Mouse (Mus musculus): ENCODE results near the gene Tmcc3.

Tmcc3 gene

DNA sequence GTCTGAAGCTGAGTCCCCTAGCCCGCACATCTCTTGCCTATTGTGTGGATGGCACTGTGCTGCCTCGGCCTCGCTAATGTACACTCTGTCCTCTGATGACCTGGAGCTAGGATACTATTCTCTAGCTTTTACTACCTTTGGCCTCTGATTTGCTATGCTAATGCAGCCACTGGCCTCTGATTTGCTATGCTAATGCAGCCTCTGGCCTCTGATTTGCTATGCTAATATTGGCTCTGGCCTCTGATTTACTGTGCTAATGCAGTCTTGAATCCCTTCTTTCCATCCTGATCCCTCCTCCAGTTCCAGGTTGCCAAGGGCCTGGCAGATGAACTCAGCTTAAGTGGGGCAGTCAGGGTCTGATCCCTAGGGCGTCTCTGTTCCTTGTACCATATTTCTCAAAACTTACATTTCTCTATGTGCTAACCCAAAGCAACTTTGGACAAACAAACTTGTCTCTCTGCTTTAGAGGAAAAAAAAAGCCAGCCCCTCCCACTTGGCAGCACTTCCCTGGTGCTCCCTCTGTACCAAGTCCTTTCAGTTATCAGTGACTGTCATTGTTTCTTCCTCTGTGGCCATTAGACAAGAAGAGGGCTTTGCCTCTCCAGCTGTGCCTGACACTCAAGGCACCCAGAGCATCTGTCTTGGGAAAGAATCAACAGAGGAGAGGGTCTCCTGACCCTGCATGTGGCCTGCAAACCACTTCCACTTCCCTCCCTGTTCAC is 237.9 kb downstream of the Tmcc3 start:
- ATAC-seq (ENCODE audit: low TSS enrichment) = peak; percentile 28

DNA sequence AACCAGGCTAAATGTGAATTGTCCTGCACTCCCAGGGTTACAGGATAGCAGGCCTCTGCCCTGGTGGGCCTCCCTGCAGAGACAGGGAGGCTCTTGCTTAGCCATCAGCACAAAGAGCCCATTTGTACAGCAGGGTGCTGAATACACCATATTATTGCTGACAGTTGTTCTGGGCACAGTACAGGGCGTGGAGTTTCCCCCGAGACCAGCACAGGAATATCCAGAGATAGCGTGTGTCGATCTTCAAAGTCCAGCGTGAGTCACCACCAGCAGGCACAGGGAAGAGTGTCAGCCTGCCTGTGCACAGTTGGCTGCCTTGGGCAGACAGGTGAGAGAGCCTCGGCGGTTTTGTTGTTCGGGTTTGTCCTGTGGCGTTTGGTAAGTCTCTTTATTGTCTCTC is 238.9 kb downstream of the Tmcc3 start:
- peak; percentile 38 for ATAC-seq (ENCODE audit: low TSS enrichment)

DNA sequence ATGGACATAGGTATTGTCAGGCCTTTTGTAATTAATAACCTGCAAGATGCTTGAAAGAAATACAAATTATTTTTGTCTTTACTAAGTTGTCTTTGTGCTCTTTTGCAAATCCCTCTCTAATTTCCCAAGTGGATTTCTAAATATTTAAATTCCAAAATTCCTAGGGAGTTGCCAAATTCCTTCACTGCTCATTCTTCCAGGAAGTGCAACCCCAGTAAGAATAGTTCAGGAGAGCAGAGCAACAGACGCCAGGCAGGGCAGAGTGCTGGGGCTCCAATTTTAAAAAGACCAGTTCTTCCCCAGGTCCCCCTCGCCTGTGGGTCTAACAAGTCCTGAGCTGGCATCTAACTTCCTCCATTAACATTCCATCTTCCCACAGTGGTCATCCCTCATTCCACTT is 239.3 kb downstream of the Tmcc3 start:
- no peak for ATAC-seq (ENCODE audit: low TSS enrichment)

DNA sequence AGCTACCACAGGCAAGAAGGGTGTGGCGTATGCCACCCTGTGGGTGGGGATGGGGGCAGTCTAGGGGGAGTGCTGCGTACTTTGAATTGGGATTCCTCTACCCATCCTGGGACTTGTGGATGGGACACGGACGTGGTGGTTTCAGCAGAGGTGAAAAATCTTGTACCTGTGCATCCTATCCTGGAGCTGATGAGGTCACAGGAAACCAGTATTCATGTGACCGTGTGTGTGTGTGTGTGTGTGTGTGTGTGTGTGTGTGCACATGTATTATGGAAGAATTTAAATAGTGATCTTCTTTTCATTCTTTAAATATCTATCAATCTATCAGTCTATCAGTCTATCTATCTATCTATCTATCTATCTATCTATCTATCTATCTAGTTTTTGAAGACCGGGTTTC is 239.8 kb downstream of the Tmcc3 start:
- ATAC-seq (ENCODE audit: low TSS enrichment) = no peak

DNA sequence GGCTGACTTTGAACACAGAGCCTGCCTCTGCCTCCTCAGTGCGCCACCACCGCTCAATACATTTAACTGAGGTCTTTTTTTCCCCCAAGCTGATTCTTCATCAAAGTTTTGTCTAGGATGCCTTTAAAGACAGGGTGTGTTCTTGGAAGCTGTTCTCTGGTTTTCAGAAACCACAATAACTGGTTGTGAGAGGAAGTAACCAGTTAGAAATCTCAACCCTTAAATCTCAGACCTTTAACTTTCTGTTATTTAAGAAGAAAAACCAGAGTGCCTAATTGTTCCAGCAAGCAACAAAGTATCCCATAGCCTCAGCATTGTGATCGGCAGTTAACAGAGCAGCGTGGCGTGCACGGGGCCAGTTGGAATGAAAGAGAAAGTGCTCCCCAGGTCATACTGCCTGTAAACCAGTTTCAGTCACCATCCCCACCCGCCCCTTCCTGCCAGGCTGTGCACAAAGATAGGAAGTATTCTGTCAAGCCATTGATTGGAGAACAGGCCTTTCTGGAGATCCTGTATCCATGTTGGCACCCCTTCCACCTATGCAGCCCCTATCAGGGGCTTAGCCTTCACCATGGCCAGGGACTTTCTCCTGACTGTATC is 240.3 kb downstream of the Tmcc3 start:
- no peak for ATAC-seq (ENCODE audit: low TSS enrichment)

DNA sequence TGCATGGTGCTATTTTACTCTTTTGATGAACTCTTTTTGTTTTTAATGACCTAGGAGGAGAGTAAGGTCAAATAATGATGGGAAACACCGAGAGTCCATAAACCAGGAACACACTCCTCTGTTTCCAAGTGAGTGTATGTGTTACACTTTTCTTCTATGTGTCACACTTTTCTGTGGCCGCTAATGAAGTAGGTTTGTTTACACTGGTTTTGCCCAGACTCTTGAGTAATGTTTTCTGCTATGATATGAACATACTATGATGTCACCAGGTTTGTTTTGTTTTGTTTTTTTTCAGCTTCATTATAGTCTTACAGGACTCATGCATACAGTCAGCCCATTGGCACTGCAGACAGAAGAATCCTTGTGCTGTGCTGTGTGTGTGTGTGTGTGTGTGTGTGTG is 243.6 kb downstream of the Tmcc3 start:
- ATAC-seq (ENCODE audit: low TSS enrichment) = no peak

DNA sequence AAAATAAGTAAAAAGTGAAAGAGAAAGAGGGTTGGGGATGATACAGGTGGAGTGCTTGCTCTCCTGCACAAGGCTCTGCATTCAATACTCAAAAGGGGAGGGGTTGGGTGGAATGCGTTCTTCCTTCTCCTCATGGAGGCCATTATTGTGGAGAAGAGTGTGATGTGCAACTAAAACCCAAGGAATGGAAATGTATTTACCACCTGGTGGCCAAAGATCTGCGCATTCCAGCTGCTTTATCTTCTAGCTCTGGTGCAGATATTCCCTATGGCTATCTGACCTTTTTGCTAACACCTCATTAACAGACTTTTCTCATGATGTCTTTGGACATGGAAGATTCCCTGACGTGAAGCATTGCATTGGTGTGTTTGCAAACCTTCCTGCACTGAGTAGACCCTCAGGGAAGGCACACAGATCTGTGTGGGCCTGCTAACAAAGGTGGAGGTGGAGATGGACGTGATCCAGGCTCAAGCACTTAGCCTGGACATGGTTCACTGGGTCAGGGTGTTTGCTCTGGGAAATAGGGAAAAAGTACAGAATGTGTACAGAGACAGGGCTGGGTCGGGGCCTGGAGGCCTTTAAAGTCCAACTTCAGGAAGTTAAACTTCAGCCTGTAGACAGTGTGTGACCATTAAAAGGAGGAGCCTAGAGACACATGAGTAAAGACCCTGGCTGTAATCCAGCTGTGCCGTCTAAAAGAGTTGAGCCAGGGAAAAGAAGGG is 245.8 kb downstream of the Tmcc3 start:
- no peak for ATAC-seq (ENCODE audit: low TSS enrichment)

DNA sequence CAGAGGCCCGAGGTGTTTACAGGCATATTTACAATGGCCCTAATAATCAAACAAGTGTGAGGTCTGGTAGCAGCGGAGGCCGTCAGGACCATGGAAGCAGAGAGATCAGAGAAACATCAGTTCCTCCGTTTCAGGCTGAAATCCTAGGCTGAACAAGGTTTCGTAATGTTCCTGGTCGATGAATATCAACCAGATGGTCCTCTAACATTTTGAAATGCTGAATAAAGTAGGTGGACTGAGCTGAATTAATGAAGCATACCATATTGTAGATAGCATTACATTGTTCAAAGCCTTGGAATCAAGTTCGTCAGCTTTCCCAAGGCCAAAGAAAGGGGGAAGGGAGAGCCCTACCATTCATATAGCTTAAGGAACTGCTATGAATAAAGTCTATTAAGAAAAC is 247.1 kb downstream of the Tmcc3 start:
- ATAC-seq (ENCODE audit: low TSS enrichment) = no peak

DNA sequence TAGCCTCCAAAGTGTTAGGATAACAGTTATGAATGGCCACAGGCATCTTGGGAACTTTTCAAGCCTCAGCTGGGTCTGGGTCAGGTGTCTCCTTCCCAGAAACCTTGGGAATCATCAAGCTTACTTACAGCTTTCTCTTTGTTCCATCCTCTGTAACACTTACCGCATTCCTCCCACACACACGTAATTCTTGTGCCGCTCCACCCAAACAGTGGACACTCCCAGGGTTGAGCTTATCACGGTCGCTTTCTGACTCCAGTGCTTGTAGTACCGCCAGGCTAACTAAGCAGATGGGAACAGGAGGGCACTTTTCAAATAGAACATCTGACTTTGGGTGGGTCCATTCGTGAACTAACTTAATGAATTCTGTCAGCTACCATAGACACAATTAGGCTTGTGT is 249.6 kb downstream of the Tmcc3 start:
- no peak for ATAC-seq (ENCODE audit: low TSS enrichment)

DNA sequence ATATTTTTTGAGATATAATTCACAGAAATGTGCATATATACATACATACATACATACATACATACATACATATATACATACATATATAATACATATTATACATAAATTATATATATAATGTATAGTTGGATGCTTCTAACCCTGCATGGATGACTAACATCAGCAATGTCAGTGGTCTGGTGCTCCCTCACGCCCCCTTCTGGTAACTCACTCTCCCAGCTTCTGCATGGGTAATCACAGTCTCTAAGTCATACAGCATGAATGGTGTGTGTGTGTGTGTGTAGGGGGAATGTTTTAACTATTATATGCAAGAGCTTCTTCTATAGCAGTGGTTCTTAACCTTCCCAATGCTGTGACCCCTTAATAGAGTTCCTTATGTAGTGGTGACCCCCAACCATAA is 250.4 kb downstream of the Tmcc3 start:
- ATAC-seq (ENCODE audit: low TSS enrichment) = no peak

DNA sequence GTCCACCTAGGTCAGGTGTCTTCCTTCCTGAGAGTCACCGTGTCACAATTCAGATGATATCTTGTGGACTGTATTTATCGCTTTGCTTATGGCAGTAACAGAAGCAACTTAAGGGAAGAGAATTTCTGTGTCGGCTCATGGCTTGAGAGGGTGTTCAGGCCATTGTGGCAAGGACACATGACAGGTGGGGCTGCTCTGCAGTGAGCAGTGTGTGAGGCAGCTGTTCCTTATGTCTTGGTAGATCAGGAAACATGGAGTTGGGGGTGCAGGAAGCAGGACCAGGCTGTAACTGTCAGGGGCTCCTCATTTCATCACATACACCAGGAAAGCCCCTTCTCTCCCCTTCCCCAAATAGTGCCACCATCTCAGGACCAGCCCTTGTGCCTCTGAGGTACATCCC is 251.2 kb downstream of the Tmcc3 start:
- no peak for ATAC-seq (ENCODE audit: low TSS enrichment)

DNA sequence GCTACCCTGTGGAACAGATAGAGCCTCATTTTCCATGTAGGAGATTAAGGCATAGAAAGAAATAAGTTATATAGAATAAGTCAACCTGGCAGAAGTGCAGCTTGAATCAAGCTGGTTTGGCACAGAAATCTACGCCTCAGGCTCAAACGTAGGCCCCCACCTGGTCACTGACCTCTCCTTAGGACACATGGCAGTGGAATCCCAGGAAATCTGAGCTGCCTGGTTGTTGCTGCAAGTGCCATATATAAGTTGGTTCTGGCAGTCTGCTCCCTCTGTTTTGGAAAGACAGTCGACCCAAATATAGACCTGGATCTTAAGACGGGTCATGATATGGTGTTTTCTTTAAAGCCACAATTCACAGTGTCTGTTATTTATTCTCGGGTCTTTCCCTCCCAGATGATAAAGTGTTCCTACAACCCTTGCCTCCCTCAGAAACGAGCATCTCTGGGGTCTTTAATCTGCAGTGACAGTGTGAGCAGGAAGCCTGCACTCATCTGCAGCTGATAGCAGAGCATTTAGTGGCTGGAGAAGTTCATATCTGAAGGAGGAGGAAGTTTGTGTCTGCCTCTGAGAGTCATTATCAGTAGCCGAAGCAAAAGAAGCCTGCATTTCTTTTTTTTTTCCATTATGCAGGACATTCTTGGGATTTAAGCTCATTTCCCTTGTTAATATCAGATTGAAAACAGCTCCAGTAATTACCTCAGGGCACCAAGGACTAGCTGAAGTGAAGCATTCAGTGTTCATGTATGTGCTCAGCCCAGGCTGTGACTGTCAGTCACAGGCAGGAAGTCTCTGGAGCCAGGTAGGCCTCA is 253.9 kb downstream of the Tmcc3 start:
- ATAC-seq (ENCODE audit: low TSS enrichment) = no peak

DNA sequence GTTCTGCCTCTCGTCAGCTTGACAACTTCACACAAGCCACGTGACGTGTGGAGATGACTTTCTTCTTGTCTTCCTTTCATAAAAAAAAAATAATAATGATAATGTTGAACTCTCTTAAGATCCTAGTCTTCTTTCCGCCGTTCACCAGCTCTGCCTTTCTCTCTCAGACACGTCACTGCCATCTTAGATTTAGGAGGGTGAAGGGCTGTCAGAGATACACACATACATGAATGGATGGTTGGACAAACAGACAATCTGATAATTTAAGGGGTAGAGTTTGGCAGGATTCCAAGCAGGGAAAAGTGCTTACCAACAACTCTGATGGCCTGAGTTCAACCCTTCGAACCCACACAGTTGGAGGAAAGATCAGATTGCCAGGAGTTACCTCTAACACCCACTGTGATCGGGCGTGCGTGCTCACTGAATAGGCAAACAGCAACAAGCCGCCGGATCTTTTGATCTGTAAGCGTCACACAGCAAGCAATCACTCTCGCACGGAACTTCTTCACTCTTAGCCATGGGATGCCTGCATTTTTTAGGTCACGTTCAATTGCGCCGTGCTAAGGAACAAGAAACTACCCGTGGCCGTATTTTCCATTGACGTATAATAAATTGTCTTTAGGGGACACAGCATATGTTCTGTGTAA is 254.6 kb downstream of the Tmcc3 start:
- ATAC-seq (ENCODE audit: low TSS enrichment) = no peak

DNA sequence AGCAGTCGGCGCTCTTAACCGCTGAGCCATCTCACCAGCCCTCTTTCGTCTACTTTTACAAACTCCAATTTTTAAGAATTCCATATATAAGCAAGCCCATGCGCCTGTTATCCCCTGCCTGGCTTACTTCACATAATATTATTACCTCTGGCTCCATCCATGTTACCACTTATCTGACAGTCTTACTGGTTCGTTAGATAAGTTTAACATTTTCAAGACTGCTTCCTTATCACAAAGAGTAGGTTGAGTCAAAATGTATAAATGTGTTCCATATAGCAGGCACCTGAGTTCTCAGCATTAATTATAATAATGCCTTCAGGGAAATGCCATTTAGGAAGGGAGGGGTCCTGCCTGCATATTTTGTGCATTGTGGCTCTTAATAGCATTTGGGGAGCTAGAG is 255.5 kb downstream of the Tmcc3 start:
- no peak for ATAC-seq (ENCODE audit: low TSS enrichment)

DNA sequence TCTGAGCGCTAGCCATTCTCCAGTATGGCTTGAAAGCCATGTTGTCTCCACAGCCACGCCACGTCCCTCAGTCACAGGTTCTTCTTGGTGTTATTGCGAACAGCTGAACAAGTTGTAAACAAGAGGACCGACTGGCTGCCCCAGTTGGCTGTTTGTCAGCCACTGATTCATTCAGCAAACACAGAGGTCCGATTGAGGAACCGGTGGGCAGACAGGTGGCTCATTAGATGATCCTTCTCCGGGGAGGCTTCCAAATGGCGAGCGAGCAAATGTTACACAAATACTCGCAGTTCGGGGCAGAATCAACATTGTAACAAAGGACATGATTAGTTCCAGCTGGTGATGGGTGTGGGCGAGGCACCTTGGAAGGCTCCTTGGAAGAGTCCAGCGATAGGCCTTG is 256.2 kb downstream of the Tmcc3 start:
- ATAC-seq (ENCODE audit: low TSS enrichment) = no peak

DNA sequence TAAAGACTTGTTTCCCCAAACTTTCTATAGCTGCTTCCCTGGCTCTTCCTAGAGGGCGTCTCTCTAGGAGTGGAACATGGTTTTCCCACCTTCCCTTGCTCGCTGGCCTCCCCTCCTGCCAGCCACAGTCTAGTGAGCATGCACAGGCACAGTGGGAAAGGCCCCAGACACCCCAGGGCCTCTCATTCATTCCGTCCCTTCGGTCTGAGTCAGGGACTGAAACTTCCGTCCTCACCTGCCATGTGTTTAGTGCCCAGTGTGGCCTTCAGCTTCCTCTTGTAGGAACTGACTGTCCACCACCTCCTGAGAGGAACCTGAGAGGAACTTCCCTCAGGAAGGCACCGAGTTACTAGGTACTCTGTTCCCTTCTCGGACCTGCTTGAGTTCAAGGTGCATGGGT is 257.1 kb downstream of the Tmcc3 start:
- no peak for ATAC-seq (ENCODE audit: low TSS enrichment)

DNA sequence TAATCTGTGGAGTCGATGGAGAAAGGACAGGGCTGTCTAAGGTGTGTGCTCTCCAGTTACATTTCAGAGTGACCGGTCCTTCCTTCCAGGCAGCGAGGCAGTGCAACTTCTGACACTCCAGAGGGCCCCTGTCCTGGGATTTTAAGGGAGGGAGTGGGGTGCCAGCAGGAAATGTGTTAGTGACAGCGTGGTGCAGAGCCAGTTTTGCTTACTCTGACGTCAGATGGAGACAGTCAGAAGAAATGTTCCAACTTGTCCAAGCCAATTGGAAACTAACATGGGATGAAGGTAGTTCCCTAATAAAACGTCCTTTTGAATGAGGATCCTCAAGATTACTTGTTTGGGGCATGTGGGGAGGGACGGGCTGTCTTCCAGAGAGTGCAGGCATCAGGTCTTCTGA is 258.0 kb downstream of the Tmcc3 start:
- no peak for ATAC-seq (ENCODE audit: low TSS enrichment)

DNA sequence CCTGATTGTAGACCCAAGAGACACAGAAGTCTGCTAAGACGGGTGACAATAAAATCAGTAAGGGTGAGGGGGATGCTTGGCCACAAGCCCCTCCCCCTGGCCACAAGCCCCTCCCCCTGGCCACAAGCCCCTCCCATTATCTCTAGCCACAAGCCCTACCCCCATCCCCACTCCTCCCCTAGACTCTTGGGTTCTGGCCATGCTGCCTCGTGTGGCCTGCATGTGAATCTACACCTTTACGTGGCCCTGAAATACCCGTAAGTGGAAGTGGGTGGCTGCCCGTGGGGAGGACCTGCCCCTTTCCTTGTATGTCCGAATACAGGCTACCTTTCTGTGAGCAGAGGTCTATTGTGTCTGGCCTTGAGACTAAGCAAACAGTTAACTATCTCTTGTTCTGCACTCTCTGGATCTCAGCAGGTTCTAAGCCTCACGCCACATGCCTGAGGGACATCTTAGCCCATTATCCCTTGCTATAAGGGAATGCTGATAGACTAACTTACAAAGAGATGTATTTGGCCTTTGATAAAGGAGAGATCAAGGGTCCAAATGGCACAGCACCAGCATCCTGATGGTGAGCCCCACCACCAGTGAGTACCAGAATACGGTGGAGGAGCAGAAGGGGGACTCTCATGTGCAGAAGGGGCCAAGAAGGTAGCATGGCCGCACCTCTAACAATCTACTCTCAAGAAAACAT is 260.3 kb downstream of the Tmcc3 start:
- no peak for ATAC-seq (ENCODE audit: low TSS enrichment)

DNA sequence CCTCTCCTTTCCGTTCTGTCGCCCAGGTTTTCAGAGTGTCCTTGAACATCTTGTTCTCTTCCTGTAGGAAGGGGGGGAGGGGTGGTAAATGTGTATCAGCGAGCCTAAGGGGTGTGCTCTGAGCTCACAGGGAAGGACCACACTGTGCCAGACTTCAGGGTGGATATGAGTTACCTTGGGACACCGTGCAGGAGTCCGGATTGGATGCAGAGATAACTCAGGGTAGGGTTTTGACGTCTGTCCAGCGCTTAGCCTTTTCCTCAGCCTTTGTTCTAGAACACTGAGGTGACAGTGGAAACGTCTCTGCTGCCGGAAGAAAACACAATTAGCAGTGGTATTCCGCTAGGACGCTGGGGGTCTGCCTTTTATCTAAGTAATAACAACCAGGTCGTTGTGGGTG is 261.0 kb downstream of the Tmcc3 start:
- no peak for ATAC-seq (ENCODE audit: low TSS enrichment)

DNA sequence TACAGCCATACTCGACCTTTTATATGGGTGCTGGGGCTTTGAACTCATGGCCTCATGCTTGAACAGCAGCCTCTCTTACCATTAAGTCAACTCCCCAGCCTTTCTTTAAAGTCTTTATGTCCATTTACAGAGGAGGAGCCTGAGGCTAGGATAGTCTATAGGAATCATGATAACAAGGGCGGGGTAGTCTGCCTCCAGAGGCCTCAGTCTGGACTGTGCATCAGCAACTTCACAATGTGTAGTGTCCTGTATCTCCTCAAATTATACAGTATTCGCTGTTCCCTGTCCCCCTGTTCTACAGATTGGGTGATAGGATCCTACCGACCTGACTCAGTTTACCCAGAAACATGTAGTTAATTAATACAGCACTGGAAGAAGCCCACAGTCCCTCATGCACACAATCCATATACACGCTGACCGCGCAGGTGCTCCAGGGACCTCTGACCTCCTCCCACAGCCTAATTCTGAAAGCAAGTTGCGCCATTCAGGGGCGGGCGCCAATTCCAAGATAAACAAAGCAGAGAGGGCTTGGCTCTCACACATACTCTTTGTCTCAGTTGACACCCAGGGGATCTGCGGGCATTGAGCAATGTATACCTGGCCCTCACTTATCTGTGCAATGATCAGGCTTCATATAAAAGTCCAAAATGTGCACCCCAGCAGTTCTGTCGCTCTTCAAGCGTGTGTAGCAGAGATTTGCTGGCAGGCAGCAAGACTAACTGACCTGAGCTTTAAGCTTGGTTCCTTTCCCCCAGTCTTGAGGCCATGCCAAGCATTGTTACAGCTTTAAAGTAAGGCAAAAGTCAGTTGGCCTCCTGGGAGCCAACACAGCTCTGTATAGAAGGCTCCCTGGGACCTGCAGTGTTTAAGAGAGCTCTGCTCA is 262.9 kb downstream of the Tmcc3 start:
- ATAC-seq (ENCODE audit: low TSS enrichment) = no peak

Measured in frontal cortex, adult (tissue).